Mouse (Mus musculus) myocyte (in vitro differentiated cells): Measurements from ENCODE around the gene Nanos2. TPM values are rescaled to one million over a fixed set of nuclear protein-coding genes. Genes with fewer than 3 reads are reported as not detected.

ENCODE experiments used
- H3K27me3 ChIP-seq: one replicate; pipeline ENCODE4 v1.6.1; 2011; ENCODE audit not compliant: control insufficient read depth, insufficient read depth, insufficient read length
- H3K36me3 ChIP-seq: one replicate; pipeline ENCODE4 v1.6.1; 2011; ENCODE audit not compliant: control insufficient read depth, insufficient read depth
- H3K4me2 ChIP-seq: one replicate; pipeline ENCODE4 v1.6.1; 2011; ENCODE audit warnings: low read depth, control low read depth
- H3K4me3 ChIP-seq: one replicate; pipeline ENCODE4 v1.5.1; 2011; ENCODE audit warnings: mild to moderate bottlenecking, control low read depth, moderate library complexity
- H3K79me2 ChIP-seq: one replicate; pipeline ENCODE4 v1.6.1; 2011; ENCODE audit not compliant: control insufficient read depth, insufficient read depth
- H3ac ChIP-seq: one replicate; pipeline ENCODE4 v1.6.1; 2011; ENCODE audit not compliant: control insufficient read depth, insufficient read length
- CEBPB ChIP-seq: IDR thresholded peaks from 2 replicates; pipeline ENCODE4 v1.6.1; 2011; ENCODE audit warnings: mild to moderate bottlenecking, moderate library complexity; ENCODE audit not compliant: poor library complexity, insufficient read depth, severe bottlenecking
- E2F4 ChIP-seq: IDR thresholded peaks from one replicate; pipeline ENCODE4 v1.6.1; 2011; ENCODE audit warnings: mild to moderate bottlenecking, control low read depth, moderate library complexity; ENCODE audit not compliant: insufficient read depth
- MAX ChIP-seq: IDR thresholded peaks from one replicate; pipeline ENCODE4 v1.6.1; 2011; ENCODE audit warnings: low read depth, mild to moderate bottlenecking, control low read depth
- MYOD1 ChIP-seq, 3 experiments: IDR thresholded peaks; one replicate each; pipeline ENCODE4 v1.6.1; 2011; ENCODE audit warnings: control low read depth in 2 of 3, low read depth in 2 of 3, mild to moderate bottlenecking in 2 of 3, moderate library complexity in 1 of 3; ENCODE audit not compliant: insufficient read length in 2 of 3, control insufficient read depth in 1 of 3
- MYOG ChIP-seq, 3 experiments: IDR thresholded peaks; one replicate each; pipeline ENCODE4 v1.6.1; 2011; ENCODE audit warnings: control low read depth in 2 of 3, low read depth in 2 of 3, mild to moderate bottlenecking in 2 of 3; ENCODE audit not compliant: insufficient read length in 2 of 3, control insufficient read depth in 1 of 3, insufficient read depth in 1 of 3
- POLR2A ChIP-seq: IDR thresholded peaks from one replicate; pipeline ENCODE4 v1.6.1; 2011; ENCODE audit warnings: low read depth, mild to moderate bottlenecking, control low read depth, moderate library complexity; ENCODE audit not compliant: insufficient read length
- POLR2AphosphoS2 ChIP-seq: IDR thresholded peaks from one replicate; pipeline ENCODE4 v1.6.1; 2011; ENCODE audit warnings: low read depth, control low read depth; ENCODE audit not compliant: insufficient read length
- REST ChIP-seq: IDR thresholded peaks from one replicate; pipeline ENCODE4 v1.6.1; 2011; ENCODE audit warnings: mild to moderate bottlenecking, control low read depth, moderate library complexity; ENCODE audit not compliant: insufficient read depth, insufficient read length
- SRF ChIP-seq: IDR thresholded peaks from one replicate; pipeline ENCODE4 v1.6.1; 2011; ENCODE audit warnings: low read depth; ENCODE audit not compliant: control insufficient read depth, insufficient read length
- TCF12 ChIP-seq: IDR thresholded peaks from one replicate; pipeline ENCODE4 v1.6.1; 2011; ENCODE audit warnings: mild to moderate bottlenecking, control low read depth; ENCODE audit not compliant: poor library complexity, insufficient read depth, severe bottlenecking
- TCF3 ChIP-seq: IDR thresholded peaks from one replicate; pipeline ENCODE4 v1.6.1; 2011; ENCODE audit warnings: low read depth, control low read depth; ENCODE audit not compliant: insufficient read length
- USF1 ChIP-seq: IDR thresholded peaks from one replicate; pipeline ENCODE4 v1.6.1; 2011; ENCODE audit warnings: low read depth, mild to moderate bottlenecking, control low read depth, moderate library complexity
- polyA plus RNA-seq: library from polyadenylated mRNA; unstranded; fragments of >200 nt; fragmentation: generic; extraction: Trizol; gene quantifications from one replicate; pipeline ENCODE4 v1.2.1, GENCODE M21; 2012; ENCODE audit warnings: missing spikeins

Nanos2 gene
- polyA plus RNA-seq, 1 experiment, result not detected

- Histone ChIP-seq H3K36me3 (no peaks in the 10 kb centered on the region), H3K27me3 (no peaks in the 10 kb centered on the region), H3ac (peak overlapping the region; percentile 76), H3K4me3 (peak overlapping the region; percentile 37), H3K4me2 (peak overlapping the region; percentile 76), H3K79me2 (peaks cover 17% of the 10 kb centered on the region)
- TF ChIP-seq USF1, result no peak
- no peak for TF ChIP-seq E2F4
- no peak for TF ChIP-seq REST
Measured at GRCm38 (mm10) chr7:19005417-19006121, 18.4 kb downstream of the Nanos2 start.

DNA sequence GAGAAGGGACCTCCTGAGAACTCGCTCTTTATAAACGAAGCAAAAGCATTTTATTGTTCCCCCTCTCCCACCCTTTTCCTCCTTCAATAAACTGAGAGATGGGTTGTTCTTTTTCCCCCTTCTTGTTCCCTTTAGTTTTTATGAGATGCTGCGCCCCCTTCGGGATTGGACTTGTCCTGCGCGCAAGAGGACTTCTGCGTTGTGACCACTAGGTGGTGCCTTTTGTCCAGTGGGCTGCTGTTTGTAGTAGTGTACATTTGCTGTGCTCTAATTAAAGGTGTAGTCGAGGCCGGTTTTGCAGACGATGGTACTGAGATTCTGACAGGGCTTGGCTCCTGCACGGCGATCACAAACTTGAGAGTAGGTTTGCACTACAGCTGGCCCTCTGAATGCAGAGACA is 19.3 kb downstream of the Nanos2 start:
- no peaks in the 10 kb centered on the region for H3K27me3 ChIP-seq
- H3K4me3 ChIP-seq, result no peak overlapping the region
- H3K4me2 ChIP-seq, result peak overlapping the region; percentile 39
- H3K36me3 ChIP-seq, result no peaks in the 10 kb centered on the region
- TF ChIP-seq CEBPB (no peak), TCF12 (no peak), MYOD1 (IDR thresholded peaks at IDR 0.05; ENCODE audit: control insufficient read depth in 1 of 3, insufficient read length in 2 of 3, low read depth in 2 of 3) (no peak), POLR2A (no peak), POLR2AphosphoS2 (no peak), MAX (no peak), REST (no peak), SRF (no peak), TCF3 (no peak)
- peaks cover 17% of the 10 kb centered on the region for H3K79me2 ChIP-seq
- H3ac ChIP-seq, result no peak overlapping the region

GRCm38 (mm10) chr7:19007026-19007977 is 20.1 kb downstream of the Nanos2 start:
- H3K4me2 ChIP-seq, result peak overlapping the region; percentile 39
- TF ChIP-seq E2F4 (no peak), MAX (no peak), MYOD1 (IDR thresholded peaks at IDR 0.05; ENCODE audit: control insufficient read depth in 1 of 3, insufficient read length in 2 of 3, low read depth in 2 of 3) (peak in 1 of 3 experiments; percentile 11), SRF (no peak)
- H3K36me3 ChIP-seq, result no peaks in the 10 kb centered on the region
- H3K27me3 ChIP-seq, result no peaks in the 10 kb centered on the region
- peaks cover 17% of the 10 kb centered on the region for H3K79me2 ChIP-seq
- no peak overlapping the region for H3ac ChIP-seq
- no peak overlapping the region for H3K4me3 ChIP-seq

GRCm38 (mm10) chr7:19010581-19010980 is 23.4 kb downstream of the Nanos2 start:
- Histone ChIP-seq H3K4me2 (no peak overlapping the region), H3K36me3 (no peaks in the 10 kb centered on the region), H3K27me3 (no peaks in the 10 kb centered on the region), H3K79me2 (peaks cover 7% of the 10 kb centered on the region), H3ac (no peak overlapping the region), H3K4me3 (no peak overlapping the region)
- TF ChIP-seq TCF3 (no peak), E2F4 (no peak), CEBPB (no peak), MYOG (IDR thresholded peaks at IDR 0.05; ENCODE audit: control insufficient read depth in 1 of 3, insufficient read depth in 1 of 3, insufficient read length in 2 of 3, low read depth in 2 of 3) (peak in 2 of 3 experiments; percentile 14 to 17), REST (no peak), MYOD1 (IDR thresholded peaks at IDR 0.05; ENCODE audit: control insufficient read depth in 1 of 3, insufficient read length in 2 of 3, low read depth in 2 of 3) (peak in 1 of 3 experiments; percentile 56), POLR2AphosphoS2 (no peak), USF1 (no peak), SRF (no peak), MAX (no peak)

DNA sequence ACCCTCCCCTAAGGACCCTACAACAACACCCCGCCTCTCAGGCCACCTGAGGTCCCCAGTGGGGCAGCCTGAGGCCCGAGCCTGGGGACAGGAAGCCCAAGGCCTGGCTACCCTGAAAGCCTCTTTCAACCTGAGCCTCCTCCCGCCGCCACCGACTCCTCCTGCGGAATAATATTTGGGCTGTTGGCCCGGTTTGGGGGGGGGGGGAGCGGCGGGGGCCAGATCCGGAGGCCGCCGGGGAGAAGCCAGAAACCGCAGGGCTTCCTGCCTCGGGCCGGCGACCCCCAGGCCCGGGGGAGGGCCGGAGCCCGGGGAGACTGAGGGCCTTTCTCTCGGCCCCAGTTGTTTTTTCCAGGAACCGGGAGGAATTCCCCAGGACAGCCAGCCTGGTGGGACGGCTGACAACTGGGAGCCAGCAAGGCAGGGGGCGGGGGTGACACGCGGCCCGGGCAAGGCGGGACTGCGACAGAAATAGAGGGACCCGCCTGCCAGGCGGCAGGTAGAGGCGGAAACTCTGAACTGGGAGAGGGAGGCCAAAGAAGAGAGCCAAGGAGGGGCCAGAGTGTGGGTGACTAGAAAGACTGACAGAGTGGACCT is 24.9 kb downstream of the Nanos2 start:
- Histone ChIP-seq H3ac (no peak overlapping the region), H3K4me2 (peak overlapping the region; percentile 34), H3K4me3 (no peak overlapping the region), H3K79me2 (no peaks in the 10 kb centered on the region), H3K36me3 (no peaks in the 10 kb centered on the region), H3K27me3 (no peaks in the 10 kb centered on the region)
- TF ChIP-seq E2F4 (no peak), USF1 (no peak), REST (no peak), POLR2A (no peak), MYOG (IDR thresholded peaks at IDR 0.05; ENCODE audit: control insufficient read depth in 1 of 3, insufficient read depth in 1 of 3, insufficient read length in 2 of 3, low read depth in 2 of 3) (no peak), MAX (no peak), TCF12 (no peak)
